Mouse (Mus musculus) yolk sac, embryonic 10.5 days (tissue): ENCODE results near the gene Vav1.
"Not testable (repeated sequence)": the region's sequence is repeated elsewhere in the genome, so short reads cannot be mapped to it uniquely, and the experiment has no call there.

Experiments used
- DNase-seq: peaks from one replicate; pipeline ENCODE4 v3.0.0-alpha.2; 2017; ENCODE audit warnings: low spot score

The Vav1 gene

DNA sequence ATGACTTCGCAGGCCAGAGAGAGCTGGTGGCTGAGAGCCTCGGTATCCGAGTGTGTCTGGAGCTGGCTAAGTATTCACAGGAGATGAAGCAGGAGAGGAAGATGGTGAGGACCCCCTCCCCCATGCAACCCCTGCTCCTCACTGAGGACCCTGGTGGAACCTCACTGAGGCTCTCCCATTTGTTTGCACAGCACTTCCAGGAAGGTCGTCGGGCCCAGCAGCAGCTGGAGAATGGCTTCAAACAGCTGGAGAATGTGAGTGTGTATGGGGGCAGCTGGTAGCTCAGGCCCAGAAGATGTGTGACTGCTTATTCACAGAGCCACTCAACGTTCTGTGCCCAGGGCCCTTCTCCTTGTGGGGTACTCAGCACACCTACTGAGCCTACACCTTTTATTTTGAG is 25.6 kb upstream of the Vav1 start:
- no peak for DNase-seq

DNA sequence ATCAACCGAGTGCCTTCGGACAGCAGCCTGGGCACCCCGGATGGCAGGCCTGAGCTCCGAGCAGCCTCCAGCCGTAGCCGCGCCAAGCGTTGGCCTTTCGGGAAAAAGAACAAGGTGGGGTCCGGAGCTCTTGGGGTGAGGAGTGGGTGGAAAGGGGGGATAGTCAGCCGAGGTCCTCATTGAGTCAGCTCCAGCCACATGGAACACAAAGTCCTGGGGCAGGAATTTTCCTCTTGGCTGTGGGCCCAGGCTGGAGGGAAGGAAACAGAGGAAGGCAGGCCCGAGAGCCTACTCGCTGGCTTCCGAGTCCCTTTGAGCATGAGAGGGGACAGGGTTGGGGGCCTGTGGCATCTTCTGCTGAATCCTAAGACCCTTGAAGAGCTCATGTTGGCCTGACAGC is 23.5 kb upstream of the Vav1 start:
- no peak for DNase-seq

DNA sequence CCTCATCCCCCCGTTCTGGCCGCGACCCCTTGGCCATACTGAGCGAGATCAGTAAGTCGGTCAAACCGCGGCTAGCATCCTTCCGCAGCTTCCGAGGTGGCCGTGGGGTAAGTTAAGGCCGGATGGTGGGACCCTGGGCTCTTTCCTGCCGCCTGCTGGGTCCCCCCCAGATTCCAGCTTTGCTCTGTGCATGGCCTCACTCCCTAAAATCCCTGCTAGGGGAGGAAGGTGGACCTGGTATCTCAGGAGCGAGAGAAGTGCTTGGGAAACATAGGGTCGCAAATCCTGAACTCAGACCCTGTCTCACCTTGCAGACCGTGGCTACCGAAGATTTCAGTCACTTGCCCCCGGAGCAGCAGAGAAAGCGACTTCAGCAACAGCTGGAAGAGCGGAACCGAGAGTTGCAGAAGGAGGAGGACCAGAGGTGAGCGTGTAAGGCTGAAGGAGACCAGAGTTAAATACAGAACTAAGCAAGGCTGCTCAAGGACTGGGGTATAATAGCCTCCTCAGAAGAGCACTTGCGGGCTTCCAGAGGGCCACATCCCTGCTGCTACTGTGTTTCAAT is 21.9 kb upstream of the Vav1 start:
- no peak for DNase-seq

DNA sequence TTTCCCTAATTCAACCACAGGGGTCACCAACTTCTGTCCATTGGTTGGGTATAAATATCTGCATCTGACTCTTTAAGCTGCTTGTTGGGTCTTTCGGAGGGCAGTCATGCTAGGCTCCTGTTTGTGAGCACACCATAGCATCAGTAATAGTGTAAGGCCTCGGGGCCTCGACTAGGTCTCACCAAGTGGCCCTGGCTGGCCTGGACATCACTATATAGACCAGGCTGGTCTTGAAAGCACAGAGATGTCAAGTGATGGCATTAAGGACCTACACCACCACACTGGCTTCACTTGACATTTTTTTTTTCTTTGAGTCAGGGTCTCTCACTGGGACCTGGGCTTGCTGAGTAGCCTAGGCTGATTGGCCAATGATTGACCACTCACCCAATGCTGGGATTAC is 20.7 kb upstream of the Vav1 start:
- DNase-seq: no peak

DNA sequence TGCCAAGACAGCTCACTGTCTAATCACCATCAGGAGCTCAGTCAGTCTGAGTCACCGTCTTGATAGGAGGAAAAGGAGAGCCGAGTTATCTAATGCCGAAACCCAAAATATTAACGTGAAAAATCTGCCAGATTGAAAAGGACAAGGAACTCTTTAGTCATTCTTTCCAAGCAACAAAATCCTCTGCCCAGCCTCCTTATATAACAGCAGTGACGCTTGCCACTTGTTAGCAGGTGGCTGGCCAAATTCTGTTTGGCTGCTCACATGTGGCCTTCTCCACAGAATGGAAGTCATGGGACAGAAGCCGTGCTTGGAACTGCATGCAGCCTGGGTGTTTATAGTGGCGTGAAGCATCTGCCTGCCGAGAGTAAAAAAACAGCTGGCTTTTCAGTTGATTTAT is 19.2 kb upstream of the Vav1 start:
- no peak for DNase-seq

DNA sequence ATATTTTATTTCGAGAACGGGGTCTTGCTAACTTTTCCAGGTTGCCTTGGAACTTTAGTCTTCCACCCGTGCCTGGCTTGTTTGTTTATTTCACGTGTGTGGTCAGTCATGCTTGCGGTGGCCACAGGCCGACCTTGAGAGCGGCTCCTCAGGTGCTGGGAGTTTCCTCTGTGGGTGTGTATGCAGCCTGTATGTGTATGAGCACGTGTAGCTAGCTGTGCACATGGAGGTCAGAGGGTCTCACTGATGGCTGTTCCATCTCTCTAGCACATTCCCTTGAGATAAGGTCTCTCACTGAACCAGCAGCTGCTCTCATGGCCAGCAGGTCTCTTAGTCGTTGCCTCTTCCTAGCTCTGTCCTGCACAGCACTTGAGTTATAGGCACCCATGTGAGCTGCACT is 18.5 kb upstream of the Vav1 start:
- no peak for DNase-seq

DNA sequence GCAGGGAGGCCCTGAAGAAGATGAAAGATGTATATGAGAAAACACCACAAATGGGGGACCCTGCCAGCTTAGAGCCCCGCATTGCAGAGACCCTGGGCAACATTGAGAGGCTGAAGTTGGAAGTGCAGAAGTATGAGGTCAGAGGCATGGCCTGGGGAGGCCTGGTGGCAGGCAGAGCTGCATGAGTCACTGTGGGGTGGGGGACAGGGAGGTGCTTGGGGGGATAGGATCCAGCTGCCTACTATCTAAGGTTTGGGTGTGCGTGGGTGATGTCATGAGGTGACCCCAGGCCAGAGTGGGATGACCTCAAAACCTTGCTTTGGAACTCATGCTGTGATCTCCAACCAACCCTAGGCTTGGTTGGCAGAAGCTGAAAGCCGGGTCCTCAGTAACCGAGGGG is 17.6 kb upstream of the Vav1 start:
- no peak for DNase-seq

DNA sequence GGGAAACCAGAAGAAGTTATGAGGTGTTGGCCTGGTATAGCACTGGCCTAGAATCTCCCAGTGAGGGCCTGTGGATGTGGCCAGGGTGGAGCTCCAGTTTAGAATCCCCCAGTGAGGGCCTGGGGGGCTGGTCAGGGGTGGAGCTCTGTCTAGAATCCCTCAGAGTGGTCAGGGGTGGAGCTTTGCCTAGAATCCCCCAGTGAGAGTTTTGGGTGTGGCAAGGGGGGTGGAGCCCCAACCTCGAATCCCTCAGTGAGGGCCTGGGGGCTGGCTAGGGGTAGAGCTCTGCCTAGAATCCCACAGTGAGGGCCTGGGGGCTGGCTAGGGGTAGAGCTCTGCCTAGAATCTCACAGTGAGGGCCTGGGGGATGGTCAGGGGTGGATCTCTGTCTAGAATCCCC is 17.1 kb upstream of the Vav1 start:
- no peak for DNase-seq

DNA sequence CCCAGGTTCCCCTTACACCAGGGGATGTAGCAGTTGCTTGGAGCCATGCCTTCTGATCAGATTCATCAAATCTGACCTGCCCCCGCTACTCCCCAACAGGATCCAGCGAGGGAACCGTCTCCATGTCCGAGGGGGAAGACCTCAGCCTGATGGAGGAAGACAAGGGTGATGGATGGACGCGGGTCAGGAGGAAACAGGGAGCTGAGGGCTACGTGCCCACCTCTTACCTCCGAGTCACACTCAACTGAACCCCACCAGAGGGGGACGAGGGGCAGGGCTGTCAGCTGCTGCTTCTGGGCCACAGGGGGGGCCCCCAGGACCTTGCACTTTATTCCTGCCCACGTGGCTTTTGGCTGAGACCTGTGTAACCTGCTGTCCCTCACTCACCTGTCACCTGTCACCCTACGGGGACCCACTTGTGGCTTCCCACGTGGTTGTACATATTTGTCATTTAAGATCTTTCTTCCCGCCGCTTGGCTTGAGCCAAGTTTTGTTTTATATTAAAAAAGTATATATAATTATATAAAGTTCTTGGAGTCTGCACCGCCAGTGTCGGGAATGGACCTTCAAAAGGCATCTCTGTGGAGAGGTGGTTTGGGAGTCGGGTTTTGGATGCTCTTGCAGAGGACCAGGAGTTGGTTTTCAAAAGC is 15.9 kb upstream of the Vav1 start:
- DNase-seq: no peak

DNA sequence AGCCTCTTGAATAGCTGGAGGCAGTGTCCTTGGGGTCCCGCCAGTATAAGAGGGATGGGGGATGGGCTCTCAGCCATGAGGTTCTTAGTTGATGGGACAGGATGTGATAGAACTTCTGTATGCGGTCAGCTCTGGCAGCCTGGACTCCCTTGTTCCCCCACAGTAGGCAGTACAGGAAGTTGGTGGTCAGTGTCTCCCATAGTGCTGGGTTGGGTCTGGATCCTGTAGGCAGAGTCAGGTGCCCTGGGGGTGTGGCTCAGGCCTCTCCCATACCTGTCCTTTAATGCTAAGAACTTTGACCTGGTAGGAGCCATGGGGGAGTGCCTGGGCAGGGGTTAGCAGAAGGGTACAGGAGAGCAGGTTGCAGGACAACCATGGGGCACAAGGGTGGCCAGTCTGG is 14.7 kb upstream of the Vav1 start:
- no peak for DNase-seq

DNA sequence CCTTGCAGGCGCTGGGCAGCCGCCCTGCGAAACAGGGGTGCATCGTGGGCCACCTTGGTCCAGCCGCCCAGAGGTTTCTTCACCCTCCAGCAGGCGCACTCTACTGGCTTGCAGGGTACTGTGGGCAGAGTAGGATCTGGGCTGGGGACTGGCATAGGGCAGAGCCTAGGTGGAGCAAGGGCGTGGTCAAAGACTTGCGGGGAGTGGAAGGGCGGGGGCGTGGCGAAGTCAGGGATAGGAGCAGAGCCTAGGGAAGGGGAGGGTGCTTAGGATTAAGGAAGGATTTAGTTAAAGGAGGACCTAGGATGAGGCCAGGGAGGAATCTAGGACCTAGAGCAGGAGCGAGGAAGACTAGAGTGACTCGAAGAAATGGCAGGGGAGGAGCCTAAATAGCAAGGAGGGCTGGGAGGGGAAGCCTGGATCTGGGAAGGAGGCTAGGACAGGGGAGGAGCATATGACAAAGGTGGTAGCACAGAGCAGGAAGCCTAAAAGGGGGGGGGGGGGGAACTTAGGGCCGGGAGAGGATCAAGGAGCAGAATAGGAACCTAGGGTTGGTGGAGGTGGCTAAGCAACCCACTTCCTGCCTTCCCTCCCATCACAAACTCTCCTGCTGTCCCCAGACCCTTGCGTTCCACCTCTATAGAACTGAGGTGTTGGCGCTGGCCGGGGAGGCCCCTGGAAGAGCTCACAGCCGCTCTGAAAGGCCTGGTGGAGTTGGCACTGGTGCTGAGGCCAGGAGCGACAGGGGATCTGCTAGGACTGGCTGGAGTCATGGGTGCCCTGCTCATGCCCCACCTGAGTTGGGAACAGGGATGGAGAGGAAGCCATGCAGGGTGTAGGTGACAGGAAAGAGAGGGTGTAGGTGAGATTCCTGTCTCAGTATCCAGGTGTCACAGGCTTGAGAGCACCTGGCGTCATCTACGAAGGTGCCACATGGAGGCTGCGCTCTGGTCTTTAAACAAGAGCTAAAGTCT is 13.6 kb upstream of the Vav1 start:
- no peak for DNase-seq

DNA sequence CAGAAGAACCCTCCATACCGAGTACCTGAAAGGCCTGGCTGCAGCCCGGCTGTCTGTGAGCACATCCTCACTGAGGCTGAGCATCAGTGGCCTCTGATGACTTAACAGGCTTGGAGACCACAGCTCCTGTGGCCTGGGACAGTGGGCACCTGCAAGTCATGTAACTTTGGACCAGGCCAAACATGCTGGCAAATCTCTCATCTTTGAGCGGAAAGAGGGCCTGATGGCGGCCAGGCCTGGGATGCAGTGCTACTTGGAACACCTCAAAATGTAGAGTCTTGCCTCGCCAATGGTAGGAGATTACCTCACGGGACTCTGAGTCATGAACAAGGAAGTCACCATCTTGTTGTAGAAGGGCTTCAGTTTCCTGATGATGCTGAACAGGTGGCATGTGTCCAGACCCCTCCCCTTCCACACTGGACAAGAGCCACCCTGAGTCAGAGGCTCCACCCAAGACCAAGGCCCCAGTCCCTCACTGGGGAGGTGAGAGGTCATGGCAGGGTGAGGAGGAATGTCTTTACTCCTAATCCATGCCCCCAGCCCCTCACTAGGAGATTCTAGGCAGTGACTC is 11.3 kb upstream of the Vav1 start:
- no peak for DNase-seq

DNA sequence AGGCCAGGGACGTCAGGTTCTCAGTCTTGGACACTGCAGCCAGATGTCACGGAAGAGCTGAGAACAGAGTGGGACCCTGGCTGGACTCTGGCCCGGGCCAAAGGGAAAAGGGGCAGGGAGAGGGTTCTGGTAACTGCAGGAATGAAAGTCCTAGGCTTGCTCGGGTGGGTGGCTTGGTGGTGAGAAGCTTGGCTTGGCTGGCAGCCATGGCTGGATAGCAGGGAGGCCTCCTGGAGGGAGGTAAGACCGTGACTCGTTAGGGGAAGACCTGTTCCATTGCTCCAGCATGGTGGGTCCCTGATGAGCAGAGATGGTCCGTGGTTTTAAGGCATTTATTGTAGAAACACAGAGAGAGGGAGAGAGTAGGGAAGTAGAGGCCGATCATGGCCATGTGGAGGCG is 7.6 kb upstream of the Vav1 start:
- DNase-seq: no peak

DNA sequence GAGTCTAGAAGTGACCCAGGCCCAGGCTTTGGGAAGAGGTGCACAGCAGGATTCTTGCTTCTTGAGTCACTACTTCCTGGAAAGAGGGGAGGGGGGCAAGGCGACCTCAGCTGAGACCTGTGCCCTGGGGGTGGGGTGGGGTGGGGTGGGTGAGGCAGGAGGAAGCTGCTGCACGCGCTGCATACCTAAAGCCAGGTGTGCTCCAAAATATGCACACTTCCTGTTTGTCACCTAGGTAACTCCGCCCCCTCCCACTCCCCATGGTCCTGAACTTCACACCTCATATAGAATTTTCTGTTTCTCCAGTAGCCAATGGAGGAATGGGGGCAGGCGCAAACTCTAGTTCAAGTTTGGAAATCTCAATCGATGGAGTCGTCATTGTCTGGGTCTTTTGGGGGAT is 5.1 kb upstream of the Vav1 start:
- no peak for DNase-seq

DNA sequence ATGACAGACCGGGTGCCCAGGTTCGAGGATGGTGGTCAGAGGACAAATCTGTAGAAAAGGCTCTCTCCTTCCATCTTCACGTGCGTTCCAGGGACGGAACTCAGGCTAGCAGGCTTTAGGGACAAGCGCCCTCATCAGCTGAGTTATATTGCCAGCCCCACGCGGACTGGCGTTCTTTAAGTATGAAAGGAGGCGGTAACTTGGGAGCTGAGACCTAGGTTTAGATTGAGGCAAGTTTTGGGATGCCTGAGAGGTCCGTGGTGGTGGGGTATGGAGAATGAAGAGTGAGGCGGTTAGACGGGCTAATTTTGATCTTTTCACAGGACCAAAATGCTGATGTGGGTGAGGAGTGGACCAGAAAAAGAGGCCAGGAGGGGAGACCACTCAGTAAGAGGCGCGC is 4.2 kb upstream of the Vav1 start:
- DNase-seq: no peak

DNA sequence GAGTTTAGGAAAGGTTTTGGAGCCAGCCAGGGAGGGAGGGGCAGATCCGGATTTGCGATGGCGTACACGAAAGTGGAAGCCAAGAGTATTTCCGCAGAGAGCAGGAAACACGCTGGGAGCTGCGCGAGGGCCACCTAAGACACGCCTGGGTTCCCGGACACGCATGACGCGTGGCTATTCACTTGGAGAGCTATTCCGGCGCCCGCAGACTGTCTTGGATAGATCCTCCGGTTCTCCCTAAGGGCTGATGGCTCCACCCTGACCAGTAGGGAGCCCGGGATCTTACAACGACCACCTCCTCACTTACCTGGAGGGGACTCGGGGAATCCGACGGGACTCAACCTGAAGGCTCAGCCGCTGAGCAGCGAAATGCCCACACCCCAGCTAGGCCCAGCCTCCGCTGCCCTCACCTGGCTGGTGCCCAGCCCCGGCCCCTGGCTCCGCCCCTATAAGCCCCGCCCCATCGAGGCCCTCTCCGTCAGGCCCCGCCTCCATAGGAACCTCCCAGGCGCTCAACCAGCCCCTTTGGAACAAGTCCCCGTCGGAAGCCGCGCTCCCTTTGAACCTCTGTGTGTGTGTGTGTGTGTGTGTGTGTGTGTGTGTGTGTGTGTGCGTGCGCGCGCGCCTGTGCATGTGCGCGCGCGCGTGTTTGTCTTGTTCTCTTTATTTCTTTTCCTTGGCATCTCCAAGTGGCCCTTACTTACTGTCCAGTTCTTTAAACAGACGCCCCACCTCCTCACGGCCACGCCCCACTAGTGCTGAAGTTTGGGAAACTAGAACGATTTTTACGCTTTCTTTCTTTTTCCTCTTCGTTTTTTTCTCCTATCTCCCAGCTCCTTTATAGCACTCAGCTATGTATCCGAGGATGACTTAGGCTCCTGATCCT is 3.5 kb upstream of the Vav1 start:
- peak; percentile 78 for DNase-seq

DNA sequence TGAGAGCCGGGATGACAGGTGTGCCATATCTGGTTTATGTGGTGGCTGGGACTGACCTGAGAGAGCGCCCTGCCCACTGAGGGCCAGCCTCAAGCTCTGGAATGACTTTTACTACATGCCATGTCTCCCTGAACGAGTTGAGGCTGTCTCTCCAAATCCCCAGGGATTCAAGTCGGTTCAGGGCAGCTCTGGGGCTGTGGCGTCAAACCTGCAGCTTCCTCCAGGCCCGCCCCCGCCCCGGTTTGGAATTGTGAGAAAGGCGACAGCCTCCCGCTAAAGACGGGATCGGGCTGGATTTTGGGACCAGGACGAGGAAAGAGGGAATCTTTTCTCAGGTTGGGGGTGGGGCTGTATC is 2.9 kb upstream of the Vav1 start:
- DNase-seq: no peak

DNA sequence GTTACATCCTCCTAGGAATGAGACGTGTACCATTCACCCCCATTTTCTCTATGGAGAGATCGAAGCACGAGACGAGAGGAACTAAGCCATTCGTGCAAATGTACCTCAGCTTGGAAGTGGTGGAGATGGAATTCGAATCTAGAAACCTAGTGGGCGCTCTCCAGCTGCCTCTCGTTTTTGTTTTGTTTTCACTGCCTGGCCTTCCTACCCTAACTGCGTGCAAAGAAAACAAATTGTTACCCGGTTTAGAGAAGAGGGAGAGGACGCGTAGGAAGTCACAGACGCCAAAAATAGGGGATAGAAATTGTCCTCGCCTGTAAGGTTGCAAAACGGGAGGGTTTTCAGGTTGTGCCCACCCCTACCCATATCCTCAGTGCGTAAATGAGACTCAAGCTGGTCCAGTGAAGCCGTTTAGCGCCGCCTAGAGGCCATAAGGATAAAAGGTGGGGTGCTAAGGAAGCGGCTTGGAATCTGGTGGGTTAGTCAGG is 2.2 kb upstream of the Vav1 start:
- peak; percentile 57 for DNase-seq

DNA sequence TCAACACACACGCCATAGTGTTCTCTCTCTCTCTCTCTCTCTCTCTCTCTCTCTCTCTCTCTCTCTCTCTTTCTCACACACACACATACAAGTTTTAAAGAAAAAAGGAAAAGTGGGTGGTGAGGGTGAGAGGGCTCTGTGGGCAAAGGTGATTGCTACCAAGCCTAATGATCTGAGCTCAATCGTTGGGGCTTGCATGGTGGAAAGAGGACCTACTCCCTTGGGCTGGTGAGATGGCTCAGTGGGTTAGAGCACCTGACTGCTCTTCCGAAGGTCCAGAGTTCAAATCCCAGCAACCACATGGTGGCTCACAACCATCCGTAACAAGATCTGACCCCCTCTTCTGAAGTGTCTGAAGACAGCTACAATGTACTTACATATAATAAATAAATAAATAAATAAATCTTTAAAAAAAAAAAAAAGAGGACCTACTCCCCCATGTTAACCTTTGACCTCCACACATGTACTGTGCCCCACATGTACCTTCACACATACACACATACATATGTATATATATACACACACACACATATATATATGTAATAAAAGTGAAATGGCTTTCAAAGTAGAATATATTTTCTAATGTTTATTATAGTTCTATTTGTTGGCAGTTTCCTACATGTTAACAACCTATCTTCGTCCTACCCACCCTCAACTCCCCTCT is 1.2 kb upstream of the Vav1 start:
- not testable (repeated sequence) for DNase-seq

DNA sequence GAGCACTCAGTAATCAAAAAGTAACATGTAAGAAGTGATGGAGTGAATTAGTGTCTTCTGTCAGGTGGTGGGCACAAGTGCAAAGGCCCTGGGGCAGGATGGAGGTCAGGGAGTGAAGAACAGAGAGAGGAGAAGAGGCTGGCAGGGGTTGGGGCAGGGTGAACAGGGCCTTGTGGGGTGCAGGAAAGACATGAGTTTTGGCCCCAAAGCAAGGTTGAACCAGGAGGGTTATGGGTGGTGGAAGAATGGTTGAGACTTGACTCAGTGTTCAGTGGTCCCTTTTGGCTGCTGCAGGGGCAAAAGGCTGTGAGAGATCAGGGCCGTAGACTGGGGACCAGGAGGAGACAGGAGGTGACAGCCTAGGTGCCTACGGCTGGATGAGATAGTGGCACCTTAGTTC is 363 bp upstream of the Vav1 start:
- DNase-seq: no peak

DNA sequence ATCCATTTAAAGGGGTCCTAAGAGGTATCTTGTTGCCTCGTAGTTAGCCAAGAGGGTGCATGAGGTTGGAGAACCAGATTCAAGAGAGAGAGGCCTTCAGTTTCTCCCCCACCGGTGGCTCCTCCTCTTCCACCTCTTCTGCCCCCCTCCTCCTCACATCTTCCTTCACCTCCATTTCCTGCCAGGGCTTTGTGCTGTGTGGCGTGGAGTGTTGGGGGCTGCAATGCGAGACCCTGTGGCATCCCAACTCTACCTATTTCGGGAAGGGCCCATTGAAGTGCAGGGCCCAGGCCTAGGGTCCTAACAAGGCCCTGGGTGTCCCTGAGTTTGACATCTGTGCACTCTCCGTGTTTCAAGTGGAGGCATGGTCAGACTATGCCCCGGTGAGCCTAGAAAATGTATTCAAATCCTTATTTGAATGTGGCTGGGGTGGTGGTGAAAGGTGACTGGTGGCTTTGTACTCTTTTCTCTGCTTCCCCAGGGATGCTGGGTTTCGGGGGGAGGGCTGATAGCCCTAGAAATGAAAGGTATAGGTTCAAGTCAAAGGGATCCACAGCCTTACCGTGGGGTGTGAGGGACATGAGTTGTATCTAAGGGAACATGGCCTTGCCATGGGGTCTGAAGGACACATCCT is 808 bp downstream of the Vav1 start:
- DNase-seq: no peak
